Mouse (Mus musculus) limb, embryonic 11.5 days (tissue): ENCODE results near the gene Ube2v1. TPM values are rescaled to one million over a fixed set of nuclear protein-coding genes. Genes with fewer than 3 reads are reported as not detected.

Source experiments
- ATAC-seq: fragments of 200-750 bp; cut with Nextera tagmentation; 2 replicates; pipeline ENCODE4 v1.8.0; 2017; ENCODE audit warnings: low read depth; ENCODE audit not compliant: insufficient number of reproducible peaks, low FRiP score, low TSS enrichment
- DNase-seq: peaks from one replicate; pipeline ENCODE4 v3.0.0-alpha.2; 2015; ENCODE audit warnings: low spot score
- H3K27ac ChIP-seq: fragments of 300-500 bp; sonication (generic); replicated peaks from 2 replicates; pipeline ENCODE4 v1.5.1; 2014; ENCODE audit warnings: low read depth, mild to moderate bottlenecking, low read length
- H3K27me3 ChIP-seq: fragments of 300-500 bp; sonication (generic); 2 replicates; pipeline ENCODE4 v1.6.1; 2014; ENCODE audit warnings: mild to moderate bottlenecking, low read length, mixed read lengths; ENCODE audit not compliant: control insufficient read depth, insufficient read depth
- H3K36me3 ChIP-seq: fragments of 300-500 bp; sonication (generic); 2 replicates; pipeline ENCODE4 v1.6.1; 2014; ENCODE audit warnings: mild to moderate bottlenecking, low read length, moderate library complexity, mixed read lengths; ENCODE audit not compliant: control insufficient read depth, insufficient read depth
- H3K4me1 ChIP-seq: fragments of 300-500 bp; sonication (generic); 2 replicates; pipeline ENCODE4 v1.6.1; 2014; ENCODE audit warnings: low read length, mixed read lengths; ENCODE audit not compliant: control insufficient read depth, insufficient read depth
- H3K4me2 ChIP-seq: fragments of 300-500 bp; sonication (generic); 2 replicates; pipeline ENCODE4 v1.6.1; 2014; ENCODE audit warnings: low read depth, mild to moderate bottlenecking, moderate library complexity; ENCODE audit not compliant: severe bottlenecking
- H3K4me3 ChIP-seq: fragments of 300-500 bp; sonication (generic); 2 replicates; pipeline ENCODE4 v1.5.1; 2014; ENCODE audit warnings: low read depth, low read length
- H3K9ac ChIP-seq: fragments of 300-500 bp; sonication (generic); 2 replicates; pipeline ENCODE4 v1.6.1; 2014; ENCODE audit warnings: mild to moderate bottlenecking, low read length
- H3K9me3 ChIP-seq: fragments of 300-500 bp; sonication (generic); 2 replicates; pipeline ENCODE4 v1.6.1; 2016; ENCODE audit warnings: low read length; ENCODE audit not compliant: control insufficient read depth
- WGBS: fragments of 180-500 bp; shearing (Covaris S2); extraction: QIAGEN DNeasy Blood & Tissue Kit; methylation state at CpG from one replicate; pipeline ENCODE4 v1.1.7; 2014; 5-methylcytosine and 5-hydroxymethylcytosine counted together
- microRNA-seq: library from miRNA; unstranded; fragments of <30 nt; microRNA quantifications from one replicate; pipeline ENCODE4, GENCODE M21; 2016
- polyA plus RNA-seq: library from polyadenylated mRNA; unstranded; fragments of >200 nt; fragmentation: Nextera tagmentation; extraction: Ambion mirVana; gene quantifications from 2 replicates; pipeline ENCODE4 v1.2.1, GENCODE M21; 2014

The Ube2v1 gene
- polyA plus RNA-seq, 1 experiment from 2014 or later: 267 TPM

- 38% methylated on average over 5 of the region's 5 CpGs for WGBS
- no peaks in the 10 kb centered on the region for H3K36me3 ChIP-seq
- no peak overlapping the region for H3K9ac ChIP-seq
- peaks cover 62% of the 10 kb centered on the region for H3K4me1 ChIP-seq
- no peak overlapping the region for H3K4me3 ChIP-seq
- no peak; the same call in 1 of the 2 replicates for ATAC-seq
- H3K9me3 ChIP-seq: no peaks in the 10 kb centered on the region
- H3K27ac ChIP-seq: peak overlapping the region; percentile 92
- no peak overlapping the region for H3K4me2 ChIP-seq
- no peaks in the 10 kb centered on the region for H3K27me3 ChIP-seq
- DNase-seq: peak; percentile 57
These were observed 68.9 kb downstream of the Ube2v1 start for GRCm38 (mm10) chr2:167563035-167563434.

GRCm38 (mm10) chr2:167562101-167562500 lies 69.8 kb downstream of the Ube2v1 start:
- H3K4me1 ChIP-seq: peaks cover 62% of the 10 kb centered on the region
- H3K9ac ChIP-seq: peak overlapping the region; percentile 12; the same call in 1 of the 2 replicates
- H3K27me3 ChIP-seq: no peaks in the 10 kb centered on the region
- H3K4me3 ChIP-seq: no peak overlapping the region
- DNase-seq (peak; percentile 67), ATAC-seq (no peak)
- peak overlapping the region; percentile 92 for H3K27ac ChIP-seq
- no peaks in the 10 kb centered on the region for H3K9me3 ChIP-seq
- no peaks in the 10 kb centered on the region for H3K36me3 ChIP-seq
- 12% methylated on average over 8 of the region's 8 CpGs for WGBS
- H3K4me2 ChIP-seq: no peak overlapping the region

- no peaks in the 10 kb centered on the region for H3K36me3 ChIP-seq
- H3K9me3 ChIP-seq: no peaks in the 10 kb centered on the region
- peak overlapping the region; percentile 38 for H3K9ac ChIP-seq
- peaks cover 46% of the 10 kb centered on the region for H3K4me1 ChIP-seq
- H3K27me3 ChIP-seq: no peaks in the 10 kb centered on the region
- H3K4me2 ChIP-seq: peak overlapping the region; percentile 26
- WGBS: 9% methylated on average over 27 of the region's 27 CpGs
- H3K27ac ChIP-seq: peak overlapping the region; percentile 55
- ATAC-seq (no peak), DNase-seq (peak; percentile 63)
- H3K4me3 ChIP-seq: no peak overlapping the region
These were observed 72.5 kb downstream of the Ube2v1 start for GRCm38 (mm10) chr2:167559413-167559812.

Small RNAs within 50 kb of the gene (microRNA-seq; reads per million reads assigned to microRNA genes)
- not detected for gene Gm22355

Other genes with a start within 250 kb of the Ube2v1 start
- 21.3 and 21.4 TPM in 2 replicates for gene Slc9a8, start 210.4 kb downstream of the Ube2v1 start, polyA plus RNA-seq
- gene Rnf114, start 139.4 kb downstream of the Ube2v1 start, polyA plus RNA-seq: 111 and 114 TPM in 2 replicates
- gene Spata2, start 139.2 kb downstream of the Ube2v1 start, polyA plus RNA-seq: 14.6 and 16.0 TPM in 2 replicates
- gene Snai1, start 93.9 kb downstream of the Ube2v1 start, polyA plus RNA-seq: 102 and 104 TPM in 2 replicates
- 4.9 and 7.7 TPM in 2 replicates for gene Gm20431, start 29.4 kb upstream of the Ube2v1 start, polyA plus RNA-seq
- gene Cebpb, start 56.8 kb upstream of the Ube2v1 start, polyA plus RNA-seq: 2.6 and 4.1 TPM in 2 replicates
- 35.5 and 37.5 TPM in 2 replicates for gene Tmem189, start 57.7 kb upstream of the Ube2v1 start, polyA plus RNA-seq